Mouse (Mus musculus): Measurements from ENCODE around the gene Sos1.

- TF ChIP-seq POLR2A (IDR thresholded peaks at IDR 0.05; ENCODE audit: borderline replicate concordance, low read depth, low read length) (no peak), CTCF (IDR thresholded peaks at IDR 0.05; ENCODE audit: low read depth, low read length) (no peak)
Observed at GRCm38 (mm10) chr17:80501805-80502172, 21.5 kb upstream of the Sos1 start.

Data from bone marrow macrophage, adult 2 months (primary cell).